Mouse (Mus musculus) CH12.LX (cell line): ENCODE measurements around the gene Vapb.

ENCODE experiments used
- CHD1 ChIP-seq: IDR thresholded peaks from 2 replicates; pipeline ENCODE4 v1.6.1; 2012; ENCODE audit warnings: low read depth, low read length, improper control_type of control experiment, inconsistent platforms
- CTCF ChIP-seq, 2 experiments: IDR thresholded peaks in 1 of 2; conservative IDR thresholded peaks in 1 of 2; 2 replicates each; pipeline ENCODE4 v1.5.1; 2011 to 2012; ENCODE audit warnings: low read depth in 2 of 2, low read length in 2 of 2, improper control_type of control experiment in 1 of 2, inconsistent platforms in 1 of 2, mild to moderate bottlenecking in 1 of 2, moderate library complexity in 1 of 2
- JUND ChIP-seq: conservative IDR thresholded peaks from 2 replicates; pipeline ENCODE4 v1.6.1; 2011; ENCODE audit warnings: low read depth, low read length, improper control_type of control experiment
- MAZ ChIP-seq: IDR thresholded peaks from 2 replicates; pipeline ENCODE4 v1.6.1; 2012; ENCODE audit warnings: low read depth, mild to moderate bottlenecking, inconsistent platforms, low read length, improper control_type of control experiment, moderate library complexity
- TBP ChIP-seq: conservative IDR thresholded peaks from 2 replicates; pipeline ENCODE4 v1.6.1; 2011; ENCODE audit warnings: low read depth, low read length, improper control_type of control experiment
- USF2 ChIP-seq: conservative IDR thresholded peaks from 2 replicates; pipeline ENCODE4 v1.6.1; 2011; ENCODE audit warnings: low read depth, low read length, improper control_type of control experiment
- ZNF384 ChIP-seq: IDR thresholded peaks from 2 replicates; pipeline ENCODE4 v1.6.1; 2012; ENCODE audit warnings: low read depth, low read length, improper control_type of control experiment, inconsistent platforms

DNA sequence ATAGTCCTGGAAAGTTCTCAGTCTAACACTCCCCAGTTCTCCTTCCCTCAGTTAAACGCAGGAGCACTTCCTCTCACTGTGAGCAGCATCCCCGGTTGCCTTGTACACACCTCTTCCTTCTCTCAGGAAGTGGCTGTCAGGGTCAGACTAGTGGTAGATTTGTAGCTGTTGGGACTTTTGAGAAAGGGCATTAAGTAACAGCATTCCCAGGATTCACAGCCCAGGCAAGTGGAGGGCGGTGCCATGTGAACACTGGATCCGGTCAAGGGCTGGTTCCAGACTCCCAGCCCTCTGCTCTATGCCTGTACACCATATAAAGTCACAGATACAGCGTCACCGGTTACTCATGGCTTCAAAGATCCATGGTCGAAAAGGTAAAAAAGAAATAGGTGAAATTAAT is 71.6 kb downstream of the Vapb start:
- TF ChIP-seq USF2 (no peak), CTCF (conservative IDR thresholded peaks at IDR 0.05 in 1 of 2, IDR thresholded peaks at IDR 0.05 in 1 of 2; ENCODE audit: low read depth in 2 of 2, low read length in 2 of 2) (no peak), MAZ (no peak), CHD1 (no peak), JUND (no peak), TBP (no peak), ZNF384 (no peak)
